8 mouse cellular contexts compared by ENCODE assay signal in the genomic region with DNA sequence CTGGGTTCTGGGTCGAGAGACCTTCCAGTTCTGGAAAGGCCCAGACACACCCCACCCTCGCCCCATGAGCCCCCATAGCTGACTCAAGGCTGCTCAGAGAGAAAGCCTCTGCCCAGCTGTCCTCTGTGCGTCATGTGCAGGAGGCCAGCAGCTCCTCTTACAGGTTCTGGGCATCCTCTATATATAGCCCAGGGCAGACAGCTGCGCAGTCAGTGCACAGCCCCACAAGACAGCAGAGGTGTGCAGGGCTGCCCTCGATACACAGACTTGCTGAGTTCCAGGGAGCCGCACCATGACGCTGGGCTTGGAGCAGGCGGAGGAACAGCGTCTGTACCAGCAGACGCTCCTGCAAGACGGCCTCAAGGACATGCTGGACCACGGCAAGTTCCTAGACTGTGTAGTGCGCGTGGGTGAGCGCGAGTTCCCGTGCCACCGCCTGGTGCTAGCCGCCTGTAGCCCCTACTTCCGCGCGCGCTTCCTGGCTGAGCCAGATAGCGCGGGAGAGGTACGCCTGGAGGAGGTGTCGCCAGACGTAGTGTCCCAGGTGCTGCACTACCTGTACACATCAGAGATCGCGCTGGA. TPM values are rescaled to one million over a fixed set of nuclear protein-coding genes. Genes with fewer than 3 reads are reported as not detected.
DNase-seq lines count a peak whose midpoint lies in the region; ATAC-seq and TF ChIP-seq lines count a peak whose summit lies in the region.

A gene (plus strand): TSS at position 124 of the 582 bp plus-strand sequence.

- H3K27ac ChIP-seq in ES-E14 (ENCODE audit: insufficient read depth, low read depth, low read length, poor library complexity, severe bottlenecking) = no peak within 1 kb of the TSS
- no peak within 1 kb of the TSS for H3K27ac ChIP-seq in intestine, embryonic 15.5 days
- H3K27ac ChIP-seq in olfactory bulb, adult 2 months (ENCODE audit: insufficient read depth, low read depth, low read length) = peak within 1 kb of the TSS; percentile 99

- peak; percentile 63 for ATAC-seq in intestine, embryonic 15.5 days

- intact Hi-C loops in gastrocnemius, postnatal 14 days (cut with DNase I; ENCODE audit: low total_unique reads) = no loop called here

- H3K9me3 ChIP-seq in ES-E14 (ENCODE audit: control insufficient read depth, insufficient read depth, low read depth, low read length) = no peaks in the 10 kb centered on the region
- H3K9me3 ChIP-seq in intestine, embryonic 15.5 days = no peaks in the 10 kb centered on the region

- peaks cover 45% of the 10 kb centered on the region for H3K27me3 ChIP-seq in intestine, embryonic 15.5 days (replicated peaks)

- peak within 1 kb of the TSS; percentile 8 to 44; a peak in 2 of 4 replicates for H3K4me3 ChIP-seq in ES-E14 (ENCODE audit: insufficient read depth in 1 of 2, low read depth in 1 of 2, low read length in 2 of 2, poor library complexity in 1 of 2, severe bottlenecking in 1 of 2)
- peak within 1 kb of the TSS; percentile 35 for H3K4me3 ChIP-seq in intestine, embryonic 15.5 days (replicated peaks)
- peak within 1 kb of the TSS; percentile 35 for H3K4me3 ChIP-seq in olfactory bulb, adult 2 months (ENCODE audit: insufficient read depth, low read depth, low read length)

- in situ Hi-C loops in ES-E14 (cut with MboI; ENCODE audit: low sequenced_read_pairs in 2 of 2, unreplicated experiment in 2 of 2) = no loop called here

- peak within 1 kb of the TSS; percentile 2; the same call in 1 of the 2 replicates for H3K9ac ChIP-seq in ES-E14 (ENCODE audit: insufficient read depth, low read depth, low read length, poor library complexity, severe bottlenecking)
- H3K9ac ChIP-seq in intestine, embryonic 15.5 days = peak within 1 kb of the TSS; percentile 20; the same call in 1 of the 2 replicates

- WGBS in intestine, embryonic 15.5 days = 17% methylated on average over 30 of the region's 30 CpGs
- WGBS in olfactory bulb, adult 2 months = 11% methylated on average over 30 of the region's 30 CpGs

- H3K4me2 ChIP-seq in intestine, embryonic 15.5 days (replicated peaks) = peak within 1 kb of the TSS; percentile 74

- peak in 1 of 2 experiments; percentile 64 for DNase-seq in frontal cortex, adult 2 months (ENCODE audit: extremely low spot score in 1 of 2, low spot score in 1 of 2)
- DNase-seq in frontal cortex, postnatal 10 days (ENCODE audit: low spot score in 2 of 2) = no peak
- DNase-seq in ES-E14 (ENCODE audit: low read depth, low spot score) = no peak
- DNase-seq in gastrocnemius, postnatal 14 days = peak; percentile 66
- no peak for DNase-seq in spleen, postnatal 36 days (ENCODE audit: low spot score in 2 of 2)
- no peak for DNase-seq in ovary, postnatal 10 days (ENCODE audit: low spot score)

- H3K4me1 ChIP-seq in ES-E14 (ENCODE audit: control insufficient read depth in 2 of 2, insufficient read depth in 2 of 2, low read length in 2 of 2, poor library complexity in 1 of 2) = peaks cover 0 to 4% of the 10 kb centered on the region in 2 experiments; a peak in 1 of 4 replicates
- peaks cover 12% of the 10 kb centered on the region for H3K4me1 ChIP-seq in intestine, embryonic 15.5 days (replicated peaks)
- peaks cover 57% of the 10 kb centered on the region for H3K4me1 ChIP-seq in olfactory bulb, adult 2 months (ENCODE audit: control insufficient read depth, insufficient read depth, low read length)

- no peaks in the 10 kb centered on the region for H3K36me3 ChIP-seq in ES-E14 (ENCODE audit: control insufficient read depth, insufficient read depth, low read length, poor library complexity, severe bottlenecking)
- H3K36me3 ChIP-seq in intestine, embryonic 15.5 days = no peaks in the 10 kb centered on the region

- no peak; the same call in 1 of the 2 replicates for TF ChIP-seq POLR2A in olfactory bulb, adult 2 months (IDR thresholded peaks at IDR 0.05; ENCODE audit: insufficient read depth, low read depth, low read length)

- no peak for TF ChIP-seq CTCF in olfactory bulb, adult 2 months (IDR thresholded peaks at IDR 0.05; ENCODE audit: insufficient read depth, low read depth, low read length)

TF ChIP-seq in ES-E14, 5 proteins besides CTCF, POLR2A, EP300 and RAD21:
- TF ChIP-seq ZC3H11A (IDR thresholded peaks at IDR 0.05; ENCODE audit: borderline replicate concordance, low read depth, low read length) = no peak
- TF ChIP-seq ZNF384 (IDR thresholded peaks at IDR 0.05; ENCODE audit: low read depth, low read length) = no peak
- no peak for TF ChIP-seq MAFK (IDR thresholded peaks at IDR 0.05; ENCODE audit: insufficient read depth, low read depth, low read length)
- no peak for TF ChIP-seq CHD2 (IDR thresholded peaks at IDR 0.05; ENCODE audit: low read depth, low read length)
- no peak for TF ChIP-seq HCFC1 (IDR thresholded peaks at IDR 0.05; ENCODE audit: borderline replicate concordance, insufficient read depth, low read length)

RNA-seq across cellular contexts. Expression of the gene that starts here (rescaled TPM):
- 10.1 and 11.4 TPM in 2 replicates for polyA plus RNA-seq in frontal cortex, adult 2 months (2012; rRNA removed)
- total RNA-seq in ES-E14 (2012; rRNA removed) = 0.21 and 0.62 TPM in 2 replicates
- total RNA-seq in gastrocnemius, postnatal 14 days (2021) = 100 to 1,000 TPM; 116 to 158 TPM
- polyA plus RNA-seq in intestine, embryonic 15.5 days (2015; fragmentation: Nextera tagmentation; extraction: Ambion mirVana) = 0.29 and 0.39 TPM in 2 replicates
- polyA plus RNA-seq in olfactory bulb, adult 2 months (2012; ENCODE audit: insufficient read depth, insufficient read length, low replicate concordance, missing spikeins) = not detected in 2 replicates

Comparison
In these comparisons a context has a peak if more than half of its experiments do, and no peak if none do; other contexts are left out.
1. RNA of the gene that starts here (total RNA-seq): 116 to 158 TPM in gastrocnemius, postnatal 14 days; 0.21 to 0.62 TPM in ES-E14; every median in the first group is over 10 times any median in the second.
2. Peak in ATAC-seq, H3K4me3 ChIP-seq, H3K9ac ChIP-seq and H3K4me2 ChIP-seq in intestine, embryonic 15.5 days; RNA of the gene not detected or under 1 TPM.
3. Peak in every context shown above with its lines, with median percentiles within 50 percentile points of each other: H3K4me3 ChIP-seq.